Mouse (Mus musculus): ENCODE data around the gene Eif4a2. TPM values are rescaled to one million over a fixed set of nuclear protein-coding genes. Genes with fewer than 3 reads are reported as not detected.
A peak's percentile ranks its signal among the peaks of the same experiment; 100 is the strongest.

Eif4a2 gene
- total and polyA plus RNA-seq, 2 experiments from 2014 or later, result 291 to 647 TPM

DNA sequence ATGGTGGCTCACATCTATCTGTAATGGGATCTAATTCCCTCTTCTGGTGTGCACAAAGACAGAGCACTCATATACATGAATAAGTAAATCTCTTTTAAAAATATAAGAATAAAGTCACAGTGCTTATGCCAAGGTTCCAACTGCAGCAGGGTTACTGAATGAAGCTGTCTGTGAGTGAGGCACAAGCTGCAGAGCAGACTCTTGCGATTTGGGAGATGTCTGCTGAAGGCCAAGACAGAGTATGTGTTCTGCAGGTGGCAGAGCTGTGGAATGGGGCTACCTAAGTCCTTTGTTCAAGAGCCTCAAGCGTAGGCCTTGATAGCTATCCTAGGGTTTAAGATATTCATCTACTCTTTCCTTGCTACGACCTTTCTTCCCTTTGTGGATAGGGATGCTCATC, 15.2 kb downstream of the Eif4a2 start:
- no peak overlapping the region for H3K9ac ChIP-seq (replicated peaks; ENCODE audit: low read length, poor library complexity, severe bottlenecking)
- H3K27ac ChIP-seq (ENCODE audit: low read depth, low read length), result no peak overlapping the region
- no peaks in the 10 kb centered on the region for H3K27me3 ChIP-seq (ENCODE audit: insufficient read depth, low read length)
- H3K36me3 ChIP-seq (ENCODE audit: insufficient read depth, low read length), result 0 out of 2 replicates have a peak, but pooled peaks cover under 1% of the 10 kb centered on the region
- no peaks in the 10 kb centered on the region for H3K9me3 ChIP-seq (ENCODE audit: low read length)
- ATAC-seq (ENCODE audit: low FRiP score) (no peak), DNase-seq (ENCODE audit: low spot score) (no peak)
- no peak for TF ChIP-seq CTCF (IDR thresholded peaks at IDR 0.05)
- WGBS, result 92% methylated on average over 3 of the region's 3 CpGs
- no peak overlapping the region for H3K4me2 ChIP-seq (ENCODE audit: low read depth, low read length, poor library complexity, severe bottlenecking)
- 0 out of 2 replicates have a peak, but pooled peaks cover 4% of the 10 kb centered on the region for H3K4me1 ChIP-seq (ENCODE audit: insufficient read depth, low read length)
- H3K4me3 ChIP-seq (ENCODE audit: low read depth, low read length), result no peak overlapping the region

DNA sequence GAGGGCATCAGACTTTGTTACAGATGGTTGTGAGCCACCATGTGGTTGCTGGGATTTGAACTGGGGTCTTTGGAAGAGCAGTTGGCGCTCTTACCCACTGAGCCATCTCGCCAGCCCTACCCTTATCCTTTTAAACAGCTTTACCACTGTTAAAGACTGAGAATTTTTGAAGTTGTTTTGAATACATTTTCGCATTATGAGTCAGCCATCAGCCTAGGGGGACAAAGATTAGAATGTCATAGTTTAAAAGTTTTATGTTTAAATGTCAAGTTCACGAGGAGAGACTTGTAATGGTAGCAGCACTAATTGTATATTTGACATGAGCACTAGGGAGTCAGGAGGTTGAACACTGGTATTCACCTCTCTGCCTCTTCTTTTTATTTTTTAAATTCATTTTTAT, 15.9 kb downstream of the Eif4a2 start:
- ATAC-seq (ENCODE audit: low FRiP score) (no peak), DNase-seq (ENCODE audit: low spot score) (no peak)
- WGBS, result 96% methylated on average over 4 of the region's 4 CpGs
- Histone ChIP-seq H3K4me2 (ENCODE audit: low read depth, low read length, poor library complexity, severe bottlenecking) (no peak overlapping the region), H3K27me3 (ENCODE audit: insufficient read depth, low read length) (no peaks in the 10 kb centered on the region), H3K9ac (replicated peaks; ENCODE audit: low read length, poor library complexity, severe bottlenecking) (no peak overlapping the region), H3K9me3 (ENCODE audit: low read length) (no peaks in the 10 kb centered on the region), H3K4me1 (ENCODE audit: insufficient read depth, low read length) (0 out of 2 replicates have a peak, but pooled peaks cover 4% of the 10 kb centered on the region), H3K27ac (ENCODE audit: low read depth, low read length) (no peak overlapping the region), H3K4me3 (ENCODE audit: low read depth, low read length) (no peak overlapping the region), H3K36me3 (ENCODE audit: insufficient read depth, low read length) (no peaks in the 10 kb centered on the region)
- TF ChIP-seq CTCF (IDR thresholded peaks at IDR 0.05), result peak; percentile 16; the same call in 1 of the 2 replicates

GRCm38 (mm10) chr16:23124398-23124797, 17.2 kb downstream of the Eif4a2 start:
- WGBS, result 91% methylated on average over 4 of the region's 4 CpGs

GRCm38 (mm10) chr16:23127311-23127672, 20.0 kb downstream of the Eif4a2 start:
- DNase-seq (ENCODE audit: low spot score) (no peak), ATAC-seq (ENCODE audit: low FRiP score) (no peak)
- no peaks in the 10 kb centered on the region for H3K9me3 ChIP-seq (ENCODE audit: low read length)
- 1% methylated on average over 4 of the region's 4 CpGs for WGBS
- H3K27ac ChIP-seq (ENCODE audit: low read depth, low read length), result peak overlapping the region; percentile 99
- peak overlapping the region; percentile 89 for H3K4me2 ChIP-seq (ENCODE audit: low read depth, low read length, poor library complexity, severe bottlenecking)
- TF ChIP-seq CTCF (IDR thresholded peaks at IDR 0.05), result no peak
- peak overlapping the region; percentile 90 for H3K9ac ChIP-seq (replicated peaks; ENCODE audit: low read length, poor library complexity, severe bottlenecking)
- H3K36me3 ChIP-seq (ENCODE audit: insufficient read depth, low read length), result no peaks in the 10 kb centered on the region
- H3K27me3 ChIP-seq (ENCODE audit: insufficient read depth, low read length), result no peaks in the 10 kb centered on the region
- H3K4me3 ChIP-seq (ENCODE audit: low read depth, low read length), result peak overlapping the region; percentile 69
- peaks cover 8% of the 10 kb centered on the region; the same call in 1 of the 2 replicates for H3K4me1 ChIP-seq (ENCODE audit: insufficient read depth, low read length)

More at GRCm38 (mm10) chr16:23124398-23124797, 17.2 kb downstream of the Eif4a2 start:
- Histone ChIP-seq H3K36me3 (ENCODE audit: insufficient read depth, low read length) (no peaks in the 10 kb centered on the region), H3K9ac (replicated peaks; ENCODE audit: low read length, poor library complexity, severe bottlenecking) (no peak overlapping the region), H3K4me3 (ENCODE audit: low read depth, low read length) (no peak overlapping the region), H3K4me1 (ENCODE audit: insufficient read depth, low read length) (peaks cover 8% of the 10 kb centered on the region; the same call in 1 of the 2 replicates), H3K4me2 (ENCODE audit: low read depth, low read length, poor library complexity, severe bottlenecking) (no peak overlapping the region), H3K27ac (ENCODE audit: low read depth, low read length) (no peak overlapping the region), H3K9me3 (ENCODE audit: low read length) (no peaks in the 10 kb centered on the region), H3K27me3 (ENCODE audit: insufficient read depth, low read length) (no peaks in the 10 kb centered on the region)
- ATAC-seq (ENCODE audit: low FRiP score) (no peak), DNase-seq (ENCODE audit: low spot score) (no peak)
- no peak for TF ChIP-seq CTCF (IDR thresholded peaks at IDR 0.05)

GRCm38 (mm10) chr16:23127673-23128375, 20.6 kb downstream of the Eif4a2 start, which contains the start of gene Rfc4:
TSS of gene Rfc4 (minus strand) at chr16:23127737.
- peak; percentile 96 for ATAC-seq (ENCODE audit: low FRiP score)
- peak; percentile 70 for TF ChIP-seq CTCF (IDR thresholded peaks at IDR 0.05)
- Histone ChIP-seq H3K9ac (replicated peaks; ENCODE audit: low read length, poor library complexity, severe bottlenecking) (peak within 1 kb of the TSS; percentile 90), H3K4me1 (ENCODE audit: insufficient read depth, low read length) (peaks cover 8% of the 10 kb centered on the region; the same call in 1 of the 2 replicates), H3K36me3 (ENCODE audit: insufficient read depth, low read length) (no peaks in the 10 kb centered on the region), H3K27me3 (ENCODE audit: insufficient read depth, low read length) (no peaks in the 10 kb centered on the region), H3K9me3 (ENCODE audit: low read length) (no peaks in the 10 kb centered on the region), H3K4me2 (ENCODE audit: low read depth, low read length, poor library complexity, severe bottlenecking) (peak within 1 kb of the TSS; percentile 89), H3K4me3 (ENCODE audit: low read depth, low read length) (peak within 1 kb of the TSS; percentile 69), H3K27ac (ENCODE audit: low read depth, low read length) (peak within 1 kb of the TSS; percentile 99)
- peak; percentile 94 for DNase-seq (ENCODE audit: low spot score)
- WGBS, result under 1% methylated on average over 51 of the region's 51 CpGs

DNA sequence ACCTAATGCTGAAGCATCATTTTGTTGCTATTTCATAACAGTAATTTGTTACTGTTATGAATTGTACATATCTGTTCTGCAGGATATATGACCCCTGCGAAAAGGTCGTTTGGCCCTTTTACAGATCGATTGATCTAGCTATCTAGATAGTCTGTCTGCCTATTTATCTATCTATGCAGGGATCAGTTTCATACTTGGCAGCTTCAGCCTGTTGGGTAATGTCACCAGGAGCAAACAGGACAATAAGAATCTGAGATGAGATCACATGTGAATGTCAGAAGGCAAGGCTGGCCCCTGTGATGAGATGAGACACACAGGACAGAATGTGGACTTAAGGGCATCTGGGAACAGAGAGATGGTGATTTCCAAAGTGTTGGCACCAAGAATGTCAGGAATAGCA, 23.1 kb downstream of the Eif4a2 start:
- no peaks in the 10 kb centered on the region for H3K36me3 ChIP-seq (ENCODE audit: insufficient read depth, low read length)
- ATAC-seq (ENCODE audit: low FRiP score), result no peak

More for the DNA sequence above, 23.1 kb downstream of the Eif4a2 start:
- no peaks in the 10 kb centered on the region for H3K27me3 ChIP-seq (ENCODE audit: insufficient read depth, low read length)
- no peak overlapping the region for H3K27ac ChIP-seq (ENCODE audit: low read depth, low read length)
- peaks cover 8% of the 10 kb centered on the region; the same call in 1 of the 2 replicates for H3K4me1 ChIP-seq (ENCODE audit: insufficient read depth, low read length)
- TF ChIP-seq CTCF (IDR thresholded peaks at IDR 0.05), result no peak
- DNase-seq (ENCODE audit: low spot score), result no peak
- H3K4me3 ChIP-seq (ENCODE audit: low read depth, low read length), result no peak overlapping the region
- WGBS, result 91% methylated on average over 3 of the region's 3 CpGs
- no peak overlapping the region for H3K4me2 ChIP-seq (ENCODE audit: low read depth, low read length, poor library complexity, severe bottlenecking)
- no peak overlapping the region; the same call in 1 of the 2 replicates for H3K9ac ChIP-seq (replicated peaks; ENCODE audit: low read length, poor library complexity, severe bottlenecking)
- no peaks in the 10 kb centered on the region for H3K9me3 ChIP-seq (ENCODE audit: low read length)
